Mouse (Mus musculus): Measurements from ENCODE around the gene Prc1. TPM values are rescaled to one million over a fixed set of nuclear protein-coding genes. Genes with fewer than 3 reads are reported as not detected.

Prc1 gene
- polyA plus RNA-seq (2017; shearing (Covaris generic)) = 10 to 100 TPM; 49.3 to 56.0 TPM

DNA sequence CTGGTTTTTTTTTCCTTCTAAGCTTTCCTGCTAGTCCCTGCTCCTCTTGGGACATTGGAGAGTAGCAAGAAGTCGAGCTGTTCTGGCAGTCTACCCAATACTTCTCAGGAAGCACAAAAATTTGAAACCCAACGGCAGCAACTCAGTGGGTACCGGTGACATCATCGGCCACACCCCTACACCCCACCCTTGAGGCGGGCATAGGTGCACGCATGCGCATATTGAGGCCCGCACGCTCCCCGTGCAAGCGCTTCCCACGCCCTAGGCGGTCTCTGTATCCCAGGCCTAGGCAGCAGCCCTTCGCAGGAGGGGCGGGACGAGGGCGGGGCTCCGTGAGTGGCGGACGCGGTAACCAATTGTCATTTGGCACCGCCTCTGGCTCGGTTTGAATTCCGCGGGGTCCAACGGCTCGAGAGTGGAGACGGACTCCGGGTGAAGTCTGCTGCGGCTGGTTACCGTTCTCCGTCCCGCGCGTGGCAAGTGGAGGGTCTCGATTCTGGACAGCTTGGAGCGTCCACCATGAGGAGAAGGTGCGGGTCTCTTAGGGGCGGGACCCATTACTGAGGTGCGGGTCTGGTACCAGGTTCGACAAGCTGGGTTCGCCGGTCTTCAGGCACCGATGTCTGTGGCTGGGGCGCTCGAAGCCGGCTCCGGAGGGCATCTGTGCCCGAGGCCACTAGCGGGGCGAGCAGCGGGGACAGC is at the start of gene Prc1:
Gene Prc1 (plus strand): TSS at position 389 of the 702 bp plus-strand sequence.
- peak; percentile 94 for ATAC-seq

GRCm38 (mm10) chr7:80244851-80245250 is 49.4 kb upstream of the Prc1 start:
- ATAC-seq = no peak

DNA sequence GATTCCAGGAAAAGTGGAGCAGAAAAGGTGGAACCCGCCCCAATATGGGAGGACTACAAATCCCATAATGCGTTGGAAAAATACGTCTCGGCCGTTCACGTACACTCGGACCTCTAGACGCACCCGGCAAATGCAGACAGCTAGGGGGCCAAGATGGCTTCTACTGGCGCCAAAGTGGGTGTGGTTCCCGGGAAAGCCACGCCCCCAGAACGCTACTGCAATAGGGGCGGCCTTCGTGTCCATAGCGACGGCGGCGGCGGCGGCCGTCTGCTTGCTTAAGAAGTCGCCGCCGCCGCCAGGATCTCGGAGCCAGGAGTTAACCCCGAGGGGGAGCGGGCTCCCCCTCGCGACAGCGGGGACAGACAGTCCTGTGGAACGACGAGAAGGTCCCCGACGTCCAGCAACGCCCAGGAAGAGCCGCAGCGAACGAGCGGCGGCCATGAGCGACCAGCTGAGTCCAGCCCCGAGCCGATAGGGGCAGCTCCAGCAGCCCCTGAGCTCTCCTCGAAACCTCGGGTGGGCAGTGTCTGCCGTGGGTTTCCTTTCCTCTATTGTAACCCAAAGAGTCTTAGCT is 48.0 kb upstream of the Prc1 start, which contains the start of gene Ttll13:
Gene Ttll13 (plus strand): TSS at position 229 of the 574 bp plus-strand sequence.
- ATAC-seq = peak; percentile 97

DNA sequence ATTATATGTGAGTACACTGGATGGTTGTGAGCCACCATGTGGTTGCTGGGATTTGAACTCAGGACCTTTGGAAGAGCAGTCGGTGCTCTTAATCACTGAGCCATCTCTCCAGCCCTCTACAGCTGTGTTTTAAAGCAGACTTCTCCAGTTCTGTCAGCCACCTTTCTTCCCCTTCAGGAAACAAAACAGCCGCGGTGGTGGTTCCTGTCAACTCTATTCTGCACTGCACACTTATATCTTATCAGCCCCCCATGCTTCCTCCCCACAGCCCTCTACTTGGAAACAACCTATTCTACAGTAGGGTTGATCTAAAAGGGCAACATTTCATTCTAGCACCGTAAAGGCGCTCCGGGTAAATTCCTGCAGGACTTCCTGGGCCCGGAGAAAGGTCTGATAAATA is 47.4 kb upstream of the Prc1 start:
- no peak for ATAC-seq

DNA sequence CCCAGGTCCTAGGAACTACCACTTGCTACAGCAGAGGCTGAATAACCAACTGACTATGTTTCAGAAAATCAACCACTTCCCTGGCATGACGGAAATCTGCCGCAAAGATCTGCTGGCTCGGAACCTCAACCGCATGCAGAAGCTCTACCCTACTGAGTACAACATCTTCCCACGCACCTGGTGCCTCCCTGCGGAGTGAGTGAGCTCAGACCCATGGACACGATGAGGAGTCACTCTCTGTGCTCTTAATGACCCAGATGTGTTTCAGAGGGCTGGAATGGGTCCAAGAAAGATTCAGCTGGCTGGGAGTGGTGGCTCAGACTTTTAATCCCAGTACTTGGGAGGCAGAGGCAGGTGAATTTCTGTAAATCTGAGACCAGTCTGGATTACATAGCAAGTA is 41.8 kb upstream of the Prc1 start:
- no peak for ATAC-seq

- no peak for ATAC-seq
Measured at GRCm38 (mm10) chr7:80252886-80253285, 41.4 kb upstream of the Prc1 start.

DNA sequence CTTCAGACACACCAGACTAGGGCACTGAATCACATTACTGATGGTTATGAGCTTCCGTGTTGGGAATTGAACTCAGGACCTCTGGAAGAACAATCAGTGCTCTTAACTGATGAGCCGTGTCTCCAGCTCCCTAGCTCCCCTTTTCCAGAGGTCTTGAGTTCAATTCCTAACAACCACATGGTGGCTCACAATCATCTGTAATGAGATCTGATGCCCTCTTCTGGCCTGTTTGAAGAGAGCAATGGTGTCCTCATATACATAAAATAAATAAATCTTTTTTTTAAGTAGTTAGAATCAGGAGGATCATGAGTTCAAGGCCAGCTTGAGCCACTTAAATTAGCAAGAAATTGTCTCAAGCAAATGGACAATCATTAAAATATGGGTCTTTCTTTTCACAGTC is 38.3 kb upstream of the Prc1 start:
- no peak for ATAC-seq

- no peak for ATAC-seq
Measured at GRCm38 (mm10) chr7:80257706-80258105, 36.5 kb upstream of the Prc1 start.

- ATAC-seq = peak; percentile 95
Measured at GRCm38 (mm10) chr7:80260625-80261371, 33.5 kb upstream of the Prc1 start, which contains the start of gene Ngrn. Gene Ngrn, plus strand, starts transcription at chr7:80261215.

DNA sequence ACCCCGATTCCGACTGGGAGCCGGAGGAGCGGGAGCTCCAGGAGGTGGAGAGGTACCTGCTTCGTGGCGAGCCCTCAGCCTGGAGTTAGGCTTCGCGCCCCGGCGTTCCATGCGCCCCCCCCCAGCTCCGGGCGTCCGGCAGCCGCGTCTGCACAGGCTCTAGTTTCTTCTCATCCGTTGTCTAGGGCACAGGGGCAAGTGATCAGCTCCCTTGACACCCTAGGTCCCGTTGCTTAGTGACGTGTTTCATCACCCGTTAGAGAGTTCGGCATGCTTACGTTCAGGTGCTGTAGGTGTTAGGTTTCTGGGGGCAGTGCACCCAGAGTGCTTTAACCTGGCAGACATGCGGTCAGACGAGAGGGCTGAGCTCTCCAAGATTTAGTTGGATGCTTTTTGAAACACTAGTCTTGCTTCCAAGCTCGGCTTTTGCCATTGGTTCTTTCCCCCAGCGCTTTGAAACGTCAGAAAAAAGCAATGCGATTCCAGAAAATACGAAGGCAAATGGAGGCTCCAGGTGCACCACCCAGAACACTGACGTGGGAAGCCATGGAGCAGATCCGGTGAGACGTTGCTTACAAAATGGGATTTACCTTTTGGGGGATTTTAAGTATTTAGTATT is 32.8 kb upstream of the Prc1 start:
- peak; percentile 56 for ATAC-seq

GRCm38 (mm10) chr7:80264606-80265005 is 29.6 kb upstream of the Prc1 start:
- no peak for ATAC-seq

- no peak for ATAC-seq
Measured at GRCm38 (mm10) chr7:80267764-80268163, 26.5 kb upstream of the Prc1 start.

- ATAC-seq = peak; percentile 97
Measured at GRCm38 (mm10) chr7:80268897-80269750, 25.1 kb upstream of the Prc1 start, which contains the start of gene Vps33b. Gene Vps33b, plus strand, starts transcription at chr7:80269649.

- no peak for ATAC-seq
Measured at GRCm38 (mm10) chr7:80269751-80270255, 24.4 kb upstream of the Prc1 start.

GRCm38 (mm10) chr7:80273456-80273855 is 20.8 kb upstream of the Prc1 start:
- ATAC-seq = no peak

GRCm38 (mm10) chr7:80276374-80276773 is 17.9 kb upstream of the Prc1 start:
- no peak for ATAC-seq

GRCm38 (mm10) chr7:80280032-80280431 is 14.2 kb upstream of the Prc1 start:
- ATAC-seq = no peak

DNA sequence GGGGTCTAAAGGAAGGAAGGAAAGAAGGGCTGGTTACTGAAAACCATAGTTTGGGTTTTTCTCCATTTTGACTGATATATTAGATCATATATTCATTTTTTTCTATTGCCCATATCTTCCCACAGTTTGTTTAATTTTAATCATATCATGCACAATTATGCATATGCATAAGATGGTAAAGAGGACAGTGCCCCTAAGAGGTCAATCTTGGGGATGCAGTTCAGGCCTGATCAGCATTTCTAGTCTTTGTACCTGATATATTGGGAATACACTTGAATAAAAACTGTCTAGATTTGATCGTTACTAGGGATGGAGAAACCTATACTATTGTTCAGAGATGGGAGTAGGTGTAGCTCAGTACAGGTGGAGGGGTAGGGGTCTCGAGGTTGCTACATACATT is 13.3 kb upstream of the Prc1 start:
- ATAC-seq = no peak

DNA sequence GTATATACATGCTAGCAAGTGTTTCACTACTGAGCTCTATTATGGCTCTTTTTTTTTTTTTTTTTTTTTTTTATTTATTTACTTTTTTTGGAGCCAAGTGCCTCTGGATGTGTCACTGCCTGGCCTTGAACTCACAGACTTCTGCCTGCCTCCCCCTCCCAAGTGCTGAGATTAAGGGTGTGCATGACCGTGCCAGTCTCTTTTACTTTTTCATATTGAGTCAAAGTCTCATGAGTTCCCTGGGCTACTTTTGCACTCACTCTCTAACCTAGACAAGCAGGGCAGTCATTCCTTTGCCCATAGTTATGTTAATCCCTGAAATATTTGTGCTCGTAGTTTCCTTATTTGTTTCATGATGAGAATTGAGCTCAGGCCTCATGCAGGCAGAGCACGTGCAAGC is 12.6 kb upstream of the Prc1 start:
- ATAC-seq = no peak

DNA sequence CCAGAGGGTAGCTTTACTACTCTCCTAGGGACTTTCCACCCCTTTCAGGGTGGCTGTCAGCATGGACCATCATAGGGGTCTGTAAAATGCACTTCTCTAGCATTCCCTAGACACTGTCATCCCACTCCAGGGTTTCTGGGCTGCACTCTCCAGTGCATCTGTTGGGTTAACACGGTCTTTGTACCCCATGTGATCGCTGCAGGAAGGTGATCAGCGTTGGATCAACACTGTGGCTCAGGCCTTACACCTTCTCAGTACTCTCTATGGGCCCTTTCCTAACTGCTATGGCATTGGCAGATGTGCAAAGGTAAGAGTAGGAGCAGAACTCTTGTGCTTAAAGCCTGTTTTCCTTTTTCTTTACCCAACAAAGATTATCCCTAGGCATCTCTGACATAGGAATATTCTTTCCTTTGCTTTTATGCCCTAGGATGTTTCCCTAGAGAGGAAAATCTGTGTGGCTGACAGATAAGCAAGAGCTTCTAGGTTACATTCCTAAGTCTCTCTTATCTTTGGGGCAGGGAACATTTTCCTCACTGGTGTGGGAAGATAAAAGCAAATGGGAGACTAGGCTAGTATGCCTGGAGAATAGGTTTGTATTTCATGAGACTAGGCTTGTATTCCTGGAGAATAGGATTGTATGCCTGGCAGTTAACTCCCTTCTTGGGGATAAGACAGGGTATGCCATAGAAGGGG is 10.9 kb upstream of the Prc1 start:
- ATAC-seq = no peak

DNA sequence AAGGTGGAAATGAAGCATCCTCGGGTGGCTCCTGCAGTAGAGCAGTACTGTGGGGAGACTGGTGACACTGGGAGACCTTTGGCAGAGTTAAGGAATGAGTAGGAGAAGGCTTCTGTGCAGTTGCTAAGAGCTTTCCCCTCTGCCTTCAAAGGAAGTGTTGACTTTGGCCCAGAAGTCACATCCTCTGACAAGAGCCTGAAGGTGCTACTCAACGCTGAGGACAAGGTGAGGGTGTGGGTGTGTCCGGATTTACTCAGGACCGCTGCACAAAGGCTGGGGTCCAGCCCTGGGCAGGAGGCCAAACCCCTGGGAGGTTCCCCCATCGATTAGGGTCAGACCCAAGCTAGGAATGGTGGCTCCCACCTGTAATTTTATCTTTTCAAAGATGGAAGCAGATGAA is 9.9 kb upstream of the Prc1 start:
- no peak for ATAC-seq
